Mouse (Mus musculus) retina, postnatal 1 day (tissue): ENCODE results near the gene Srrm4.
A peak's percentile ranks its signal among the peaks of the same experiment; 100 is the strongest.

ENCODE experiments used
- DNase-seq: peaks from one replicate; pipeline ENCODE4 v3.0.0-alpha.2; 2012

Gene Srrm4

DNA sequence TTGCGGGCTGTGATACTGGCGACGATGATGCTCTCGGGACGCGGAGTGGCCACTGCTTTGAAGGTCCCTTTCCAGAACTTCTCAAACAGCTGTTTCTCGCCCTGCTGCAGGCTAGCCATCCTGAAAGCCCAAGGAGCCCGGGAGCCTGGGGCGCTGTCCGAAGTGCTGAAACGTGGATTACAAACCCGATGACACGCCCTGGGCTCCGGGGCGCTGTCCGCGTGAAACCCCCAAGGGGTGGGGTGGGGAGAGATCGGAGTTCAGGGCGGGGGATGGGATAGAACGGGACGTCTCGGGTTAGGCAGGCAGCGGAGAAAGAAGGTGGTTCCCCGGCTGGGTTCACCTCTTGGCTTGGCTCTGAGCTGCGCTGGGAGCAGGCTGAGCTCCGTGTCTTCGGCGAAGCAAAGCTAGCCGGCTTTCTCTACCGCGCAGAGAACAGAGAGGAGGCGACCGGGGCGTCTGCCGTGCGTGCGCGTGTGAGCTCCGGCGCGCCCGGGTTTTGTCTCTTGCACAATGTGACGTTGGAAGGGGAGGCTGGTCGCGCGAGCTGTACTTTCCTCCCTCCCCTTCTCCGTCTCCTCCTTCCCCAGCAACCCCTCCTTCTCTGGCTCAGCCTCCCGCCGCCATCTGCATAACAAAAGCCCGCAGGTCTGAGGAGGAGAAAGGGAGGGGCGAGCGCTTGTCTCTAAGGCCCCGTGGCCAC, at the start of gene Srrm4:
Gene Srrm4 (minus strand): TSS at position 472 of the 703 bp plus-strand sequence.
- DNase-seq = peak; percentile 96

DNA sequence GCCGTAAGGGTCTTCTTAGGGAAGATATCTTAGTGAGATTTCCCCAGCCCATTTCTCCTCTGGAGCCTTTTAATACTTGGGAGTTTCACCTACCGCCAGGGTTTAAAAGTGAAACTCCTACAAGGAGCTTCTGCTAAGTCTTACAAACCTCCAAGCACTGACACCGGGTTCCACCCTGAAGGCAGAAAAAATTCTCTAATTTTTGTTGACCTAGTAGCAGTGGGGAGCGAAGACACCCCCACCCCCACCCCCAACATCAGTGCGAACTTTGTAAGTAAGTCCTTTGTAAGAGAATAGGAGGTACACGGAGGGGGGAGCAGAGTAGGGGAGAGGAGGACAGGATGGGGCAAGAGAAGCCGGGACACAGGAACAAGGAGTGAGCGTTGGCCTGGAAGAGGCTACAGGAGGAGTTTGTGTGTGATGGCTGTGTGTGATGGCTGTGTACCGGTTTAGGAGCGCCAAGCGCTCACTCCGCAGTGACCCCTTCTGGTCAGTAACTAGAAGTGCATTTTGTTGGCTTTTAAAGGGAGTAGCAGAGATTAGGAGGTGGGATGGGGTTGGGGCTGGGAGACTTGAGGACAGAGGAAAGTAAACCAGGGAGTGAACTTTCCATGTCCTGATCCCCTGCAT, 1.3 kb upstream of the Srrm4 start:
- DNase-seq = peak; percentile 92

- peak; percentile 90 for DNase-seq
Measured at GRCm38 (mm10) chr5:116592049-116592800, 608 bp upstream of the Srrm4 start.

GRCm38 (mm10) chr5:116590698-116591097, 919 bp downstream of the Srrm4 start:
- DNase-seq = no peak

DNA sequence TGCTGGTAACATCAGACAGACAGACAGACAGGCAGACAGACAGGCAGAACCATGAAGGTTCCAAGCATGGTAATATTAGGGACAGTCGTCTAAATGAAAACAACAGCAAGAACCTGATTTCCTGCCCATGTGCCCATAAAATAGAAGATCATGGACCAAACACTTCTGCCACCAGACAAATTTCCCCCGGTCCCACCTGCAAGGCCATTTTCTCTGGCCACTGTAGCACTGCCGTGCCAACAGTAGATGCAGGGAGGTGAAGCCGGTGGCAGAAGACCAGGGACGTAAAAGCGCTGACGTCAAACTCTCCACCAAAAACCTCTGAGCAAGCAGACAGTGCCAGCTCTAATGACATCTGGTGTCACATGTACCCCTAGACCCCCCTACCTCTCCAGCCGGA, 2.0 kb downstream of the Srrm4 start:
- no peak for DNase-seq

DNA sequence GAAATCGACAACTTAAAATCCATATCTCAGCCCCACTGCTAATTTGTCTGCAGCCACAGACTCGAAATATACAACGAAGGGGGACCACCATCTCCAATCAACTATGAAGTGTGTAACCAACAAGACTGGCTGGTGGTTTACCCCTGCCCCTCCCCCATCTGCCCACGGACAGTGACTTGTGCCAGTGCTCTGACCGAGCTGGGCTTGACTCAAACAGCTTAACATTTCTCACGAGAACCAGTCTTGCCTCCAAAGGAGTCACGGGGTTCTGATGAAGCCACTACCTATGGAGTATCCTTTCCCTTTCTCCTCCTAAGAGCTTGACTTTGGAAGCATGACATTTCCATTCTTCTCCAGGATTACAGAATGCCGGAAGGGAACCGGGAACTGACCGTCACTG, 2.8 kb downstream of the Srrm4 start:
- peak; percentile 37 for DNase-seq

GRCm38 (mm10) chr5:116579533-116579932, 12.1 kb downstream of the Srrm4 start:
- DNase-seq = no peak

DNA sequence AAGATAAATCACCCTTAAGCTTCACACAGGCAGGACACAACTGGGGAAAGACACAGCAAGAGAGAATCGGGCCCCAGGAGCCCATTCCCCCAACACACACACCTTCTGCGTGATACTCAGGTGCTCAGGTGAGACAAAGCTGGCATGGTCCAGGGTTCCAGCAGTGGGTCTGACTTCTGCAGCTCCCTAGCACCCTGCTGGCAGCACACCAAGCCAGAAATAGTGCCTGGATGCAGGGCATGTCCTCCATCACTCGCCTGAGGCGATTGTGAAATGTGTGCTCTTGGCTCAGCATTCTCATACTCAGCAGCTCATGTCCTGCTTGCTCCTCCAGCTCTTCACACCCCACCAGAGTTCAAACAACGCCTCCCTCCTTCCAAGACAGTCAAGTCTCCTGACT, 14.5 kb downstream of the Srrm4 start:
- DNase-seq = no peak

- peak; percentile 68 for DNase-seq
Measured at GRCm38 (mm10) chr5:116573307-116573706, 18.3 kb downstream of the Srrm4 start.

GRCm38 (mm10) chr5:116571936-116572335, 19.7 kb downstream of the Srrm4 start:
- DNase-seq = peak; percentile 42

DNA sequence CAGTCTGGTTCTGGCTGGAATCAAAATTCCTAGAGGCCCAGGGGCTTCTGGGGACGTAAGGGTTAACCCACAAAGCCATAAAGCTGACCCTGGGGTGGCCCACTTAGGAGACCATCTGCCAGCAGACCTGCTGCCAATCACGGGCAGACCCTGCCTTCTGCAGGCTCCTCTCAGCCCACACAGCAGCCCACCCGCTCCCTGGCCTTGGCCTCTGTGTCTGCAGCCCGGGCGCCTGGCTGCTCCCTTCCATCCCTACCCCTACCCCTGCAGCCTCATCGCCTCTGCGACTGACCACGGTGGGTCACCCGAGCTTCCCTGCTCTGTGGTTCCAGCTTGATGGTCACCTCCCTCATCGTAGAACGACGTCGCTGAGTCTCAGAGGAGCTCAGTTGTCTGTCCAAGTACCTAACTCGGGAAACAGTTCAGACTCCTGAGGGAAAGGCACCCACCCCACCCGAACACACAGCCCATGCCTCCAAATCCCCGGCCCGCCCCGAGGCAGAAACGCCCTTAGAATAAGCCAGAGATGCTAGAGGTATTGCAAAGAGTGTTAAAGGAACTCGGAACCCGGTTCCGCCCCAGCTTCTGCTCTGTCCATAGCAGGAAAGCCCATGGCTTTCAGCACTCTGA, 20.3 kb downstream of the Srrm4 start:
- DNase-seq = peak; percentile 93

DNA sequence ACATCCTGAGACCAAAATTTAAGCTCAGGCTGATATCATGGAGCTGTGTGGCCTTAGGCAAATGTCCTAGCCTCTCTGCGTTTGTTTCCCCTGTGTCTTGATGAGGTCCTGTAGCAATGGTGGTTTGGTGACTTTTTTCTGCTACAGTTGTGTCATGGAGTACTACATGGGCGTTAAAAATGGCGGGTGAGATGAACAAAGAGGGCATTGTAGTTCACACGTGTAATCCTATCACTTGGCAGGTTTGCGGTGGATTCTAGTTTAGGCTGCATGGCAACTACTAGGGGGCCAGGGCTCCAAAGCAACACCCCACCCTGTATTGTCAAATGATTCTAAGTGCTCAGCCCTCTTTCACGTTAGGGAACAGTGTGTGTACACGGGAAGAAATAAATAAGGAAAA, 21.1 kb downstream of the Srrm4 start:
- peak; percentile 63 for DNase-seq

DNA sequence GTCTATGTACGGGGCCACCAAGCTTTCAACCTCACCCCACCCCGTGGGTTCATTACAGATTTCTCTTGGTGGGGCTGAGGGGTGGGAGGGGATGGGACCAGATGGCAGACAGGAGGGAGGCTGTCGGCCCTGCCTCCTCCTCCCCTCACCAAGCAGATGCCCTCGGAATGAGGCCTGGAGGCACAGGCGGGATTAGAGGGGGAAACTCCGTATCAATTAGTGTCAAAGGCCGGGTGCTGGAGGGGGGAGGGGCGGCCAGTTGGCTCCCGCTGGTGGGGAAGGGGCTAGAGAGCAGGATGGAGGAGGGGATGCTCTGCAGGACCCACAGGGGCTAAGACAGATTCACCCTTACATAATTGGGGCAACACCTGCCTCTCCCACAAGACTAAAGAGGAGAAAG, 22.0 kb downstream of the Srrm4 start:
- peak; percentile 98 for DNase-seq

GRCm38 (mm10) chr5:116568050-116568449, 23.6 kb downstream of the Srrm4 start:
- no peak for DNase-seq

GRCm38 (mm10) chr5:116567298-116567697, 24.3 kb downstream of the Srrm4 start:
- DNase-seq = no peak

DNA sequence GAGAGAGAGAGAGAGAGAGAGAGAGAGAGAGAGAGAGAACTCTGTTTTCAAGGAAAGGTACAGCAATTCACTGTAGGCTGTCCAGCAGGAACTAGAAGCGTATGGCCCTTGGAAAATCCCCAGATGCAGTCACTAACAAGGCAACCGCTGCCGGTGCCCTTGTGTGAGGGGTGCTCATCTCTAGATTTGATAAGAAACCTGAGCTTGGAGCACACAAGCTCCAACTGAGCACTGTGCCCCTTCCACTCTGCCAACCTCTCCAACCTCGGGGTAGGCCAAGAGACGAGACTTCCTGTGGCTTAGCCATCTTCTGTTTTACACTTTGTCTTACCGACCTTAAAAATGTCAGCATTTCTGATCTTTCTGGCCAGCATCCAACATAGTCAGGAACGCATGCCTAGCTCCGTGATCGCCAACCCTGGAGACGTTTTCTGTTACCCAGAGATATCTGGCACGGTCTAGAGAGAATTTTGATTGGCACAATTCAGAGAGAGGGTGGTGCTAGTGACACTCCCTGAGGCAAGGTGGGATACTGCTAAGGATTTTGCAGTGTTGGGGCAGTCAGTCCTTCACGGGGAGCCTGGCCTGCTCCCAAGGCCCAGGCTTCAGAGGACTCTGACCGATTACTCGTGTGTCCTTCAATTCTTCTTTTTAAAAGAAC, 25.1 kb downstream of the Srrm4 start:
- DNase-seq = no peak

DNA sequence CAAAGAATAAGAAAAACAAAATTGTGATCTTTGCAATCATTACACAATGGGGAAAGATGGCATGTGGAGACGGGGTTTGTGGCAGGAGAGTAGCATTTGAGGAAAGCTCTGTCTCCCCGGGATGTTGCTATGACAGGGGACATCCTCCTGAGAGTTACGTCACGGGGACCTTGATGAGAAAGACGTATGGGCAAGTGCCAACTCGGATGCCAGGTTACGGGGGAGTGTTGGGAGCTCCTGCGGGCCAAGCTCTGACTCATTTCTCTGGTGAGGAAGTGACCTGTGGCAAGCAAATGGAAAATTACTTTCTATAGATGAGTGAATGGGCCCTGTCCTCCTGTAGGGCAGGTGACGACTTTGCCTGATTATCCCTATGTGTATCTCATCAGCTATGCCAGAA, 26.0 kb downstream of the Srrm4 start:
- no peak for DNase-seq

DNA sequence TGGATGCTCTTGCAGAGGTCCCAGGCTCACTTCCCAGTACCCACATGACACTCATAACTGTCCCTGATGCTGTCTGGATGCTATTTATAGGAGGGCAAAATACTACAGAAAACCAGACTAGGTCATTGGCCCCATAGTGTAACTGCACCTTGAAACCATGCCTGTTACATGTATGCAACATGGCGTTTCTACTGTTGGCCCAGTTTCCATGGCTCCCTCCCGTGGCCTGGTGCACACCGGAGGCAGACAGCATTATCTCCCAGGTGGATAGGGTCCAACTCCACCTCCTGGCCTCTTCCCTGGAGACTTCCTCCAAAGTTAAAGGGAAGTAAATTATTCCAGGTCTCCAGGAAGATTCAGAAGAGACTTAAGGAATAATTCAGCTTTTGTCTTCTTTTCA, 27.2 kb downstream of the Srrm4 start:
- no peak for DNase-seq

GRCm38 (mm10) chr5:116563713-116564112, 27.9 kb downstream of the Srrm4 start:
- no peak for DNase-seq

DNA sequence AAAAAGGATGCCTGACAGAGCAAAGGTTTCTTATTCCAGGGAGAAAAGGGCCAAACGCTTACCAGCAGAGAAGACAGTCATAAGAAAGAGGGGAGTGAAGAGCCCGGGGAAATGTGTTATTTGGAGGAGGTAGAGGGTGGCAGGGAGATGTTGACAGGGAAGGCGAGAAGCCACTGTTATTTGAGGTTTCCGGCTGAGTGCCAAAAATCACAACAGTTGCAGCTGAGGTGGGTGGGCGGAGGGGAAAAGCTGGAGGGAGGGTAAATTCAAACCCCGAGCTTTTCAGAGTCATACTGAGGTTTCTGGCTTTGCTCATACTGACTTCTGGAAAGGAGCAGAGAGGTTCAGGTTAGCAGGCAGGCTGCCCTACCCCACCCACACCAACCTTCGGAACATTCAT, 32.5 kb downstream of the Srrm4 start:
- DNase-seq = no peak

GRCm38 (mm10) chr5:116556614-116557013, 35.0 kb downstream of the Srrm4 start:
- DNase-seq = peak; percentile 49

GRCm38 (mm10) chr5:116553868-116554267, 37.7 kb downstream of the Srrm4 start:
- DNase-seq = peak; percentile 92

GRCm38 (mm10) chr5:116553106-116553505, 38.5 kb downstream of the Srrm4 start:
- peak; percentile 77 for DNase-seq
